Mouse (Mus musculus) forebrain, embryonic 13.5 days (tissue): ENCODE data around the gene Iqce. TPM values are rescaled to one million over a fixed set of nuclear protein-coding genes. Genes with fewer than 3 reads are reported as not detected.

Experiments used
- ATAC-seq: fragments of 200-750 bp; cut with Nextera tagmentation; 2 replicates; pipeline ENCODE4 v1.8.0; 2017
- H3K27ac ChIP-seq: fragments of 300-500 bp; sonication (generic); 2 replicates; pipeline ENCODE4 v1.5.1; 2015; ENCODE audit warnings: inconsistent platforms, mild to moderate bottlenecking, moderate library complexity
- H3K27me3 ChIP-seq: fragments of 300-500 bp; sonication (generic); 2 replicates; pipeline ENCODE4 v1.6.1; 2015; ENCODE audit warnings: mild to moderate bottlenecking, inconsistent platforms
- H3K36me3 ChIP-seq: fragments of 300-500 bp; sonication (generic); 2 replicates; pipeline ENCODE4 v1.6.1; 2015; ENCODE audit warnings: mild to moderate bottlenecking, inconsistent platforms; ENCODE audit not compliant: poor library complexity, severe bottlenecking
- H3K4me1 ChIP-seq: fragments of 300-500 bp; sonication (generic); 2 replicates; pipeline ENCODE4 v1.6.1; 2015; ENCODE audit warnings: inconsistent platforms
- H3K4me2 ChIP-seq: fragments of 300-500 bp; sonication (generic); 2 replicates; pipeline ENCODE4 v1.6.1; 2015; ENCODE audit warnings: inconsistent platforms, mild to moderate bottlenecking, moderate library complexity
- H3K4me3 ChIP-seq: fragments of 300-500 bp; sonication (generic); 2 replicates; pipeline ENCODE4 v1.5.1; 2015; ENCODE audit warnings: mild to moderate bottlenecking, inconsistent platforms
- H3K9ac ChIP-seq: fragments of 300-500 bp; sonication (generic); 2 replicates; pipeline ENCODE4 v1.6.1; 2015; ENCODE audit warnings: mild to moderate bottlenecking, inconsistent platforms
- H3K9me3 ChIP-seq: fragments of 300-500 bp; sonication (generic); replicated peaks from 2 replicates; pipeline ENCODE4 v1.6.1; 2016; ENCODE audit warnings: inconsistent platforms
- WGBS: fragments of 180-500 bp; shearing (Covaris S2); methylation state at CpG from one replicate; pipeline ENCODE4 v1.1.7; 2015; 5-methylcytosine and 5-hydroxymethylcytosine counted together
- polyA plus RNA-seq: library from polyadenylated mRNA; unstranded; fragments of >200 nt; fragmentation: Nextera tagmentation; extraction: Ambion mirVana; gene quantifications from 2 replicates; pipeline ENCODE4 v1.2.1, GENCODE M21; 2015

Gene Iqce
- polyA plus RNA-seq, 1 experiment from 2014 or later = 20.1 TPM

DNA sequence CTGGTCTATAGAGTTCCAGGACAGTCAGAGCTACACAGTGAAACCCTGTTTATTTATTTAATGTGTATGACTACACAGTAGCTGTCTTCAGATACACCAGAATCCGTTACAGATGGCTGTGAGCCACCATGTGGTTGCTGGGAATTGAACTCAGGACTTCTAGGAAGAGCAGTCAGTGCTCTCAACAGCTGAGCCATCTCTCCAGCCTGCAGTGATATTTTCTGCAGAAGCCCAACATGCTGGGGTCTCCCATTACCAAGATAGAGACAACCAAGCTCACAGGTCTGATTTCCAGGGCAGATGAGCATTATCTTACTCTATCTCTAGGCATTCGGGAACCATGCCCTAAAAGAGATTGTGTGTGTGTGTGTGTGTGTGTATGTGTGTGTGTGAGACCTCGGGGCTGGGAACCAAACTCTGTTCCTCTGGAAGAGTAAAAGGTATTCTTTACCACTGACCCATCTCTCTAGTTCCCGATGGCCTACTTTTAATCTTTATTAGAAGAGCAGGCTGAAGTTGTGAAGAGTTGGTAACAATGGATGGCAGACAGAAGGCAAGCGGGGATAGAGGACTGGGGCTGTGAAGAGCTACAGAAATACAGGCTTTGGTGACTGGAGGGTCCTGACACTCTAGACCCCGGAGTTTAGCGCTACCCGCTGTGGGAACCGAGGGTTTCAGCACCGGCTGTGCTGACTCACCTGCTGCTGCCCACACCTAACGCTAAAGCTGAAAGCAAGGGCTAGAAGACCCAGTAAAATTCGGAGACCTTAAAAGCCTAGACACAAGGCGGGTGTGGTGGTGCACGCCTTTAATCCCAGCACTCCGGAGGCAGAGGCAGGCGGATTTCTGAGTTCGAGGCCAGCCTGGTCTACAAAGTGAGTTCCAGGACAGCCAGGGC, 1.6 kb upstream of the Iqce start:
- Histone ChIP-seq H3K36me3 (peaks cover 18% of the 10 kb centered on the region; the same call in 1 of the 2 replicates), H3K27ac (peak overlapping the region; percentile 81), H3K9ac (no peak overlapping the region), H3K4me1 (peaks cover 48% of the 10 kb centered on the region), H3K9me3 (no peaks in the 10 kb centered on the region), H3K27me3 (no peaks in the 10 kb centered on the region), H3K4me2 (peak overlapping the region; percentile 86), H3K4me3 (peak overlapping the region; percentile 67)
- WGBS = 41% methylated on average over 17 of the region's 17 CpGs
- no peak for ATAC-seq

DNA sequence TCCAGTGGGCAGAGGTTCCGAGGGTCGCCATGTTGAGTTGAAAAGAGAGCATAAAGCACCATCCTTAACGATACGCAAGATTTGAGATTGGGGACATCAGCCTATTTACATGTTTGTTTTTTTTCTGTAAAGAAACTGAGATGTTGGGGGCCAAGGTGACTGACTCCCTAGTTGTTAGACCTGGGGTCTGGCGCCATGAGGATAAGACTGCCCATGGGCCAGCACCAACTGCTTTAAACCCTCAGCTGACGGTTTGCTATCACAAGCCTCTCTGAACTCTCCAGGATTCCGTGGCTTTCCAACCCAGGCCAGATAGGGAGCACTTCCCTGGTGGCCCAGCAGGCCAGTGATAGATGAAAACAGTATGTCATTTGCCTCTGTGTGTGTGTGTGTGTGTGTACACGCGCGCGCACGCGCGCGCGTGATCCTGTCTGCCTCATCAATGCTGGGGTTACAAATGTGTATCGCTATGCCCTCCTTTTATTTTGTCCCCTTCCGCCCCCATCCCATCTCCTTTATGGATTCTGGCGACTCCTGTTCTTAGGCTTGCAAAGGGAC, 519 bp upstream of the Iqce start:
- Histone ChIP-seq H3K27ac (peak overlapping the region; percentile 81), H3K27me3 (no peaks in the 10 kb centered on the region), H3K9me3 (no peaks in the 10 kb centered on the region), H3K4me2 (peak overlapping the region; percentile 90), H3K9ac (peak overlapping the region; percentile 83), H3K4me3 (peak overlapping the region; percentile 66), H3K4me1 (peaks cover 51% of the 10 kb centered on the region), H3K36me3 (peaks cover 20% of the 10 kb centered on the region; the same call in 1 of the 2 replicates)
- ATAC-seq = no peak
- 62% methylated on average over 19 of the region's 19 CpGs for WGBS

DNA sequence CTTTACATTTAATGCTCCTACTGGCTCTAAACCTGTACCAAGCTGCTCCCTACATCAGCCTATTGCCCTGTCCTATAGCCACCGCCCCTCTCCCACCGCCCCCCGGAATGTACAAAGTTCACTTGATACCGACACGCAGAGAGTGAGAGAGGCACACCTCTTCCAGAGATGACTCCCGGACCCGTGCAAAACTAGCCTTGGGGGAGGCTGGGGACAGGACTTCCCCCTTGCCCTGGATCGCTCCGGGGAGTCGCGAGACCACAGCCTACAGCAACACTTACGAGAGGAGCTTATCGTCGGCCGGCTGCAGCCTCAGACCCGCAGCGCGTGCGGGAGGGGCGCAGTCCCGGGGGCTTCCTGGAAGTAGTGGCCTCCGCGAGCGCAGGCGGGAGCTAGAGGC, 517 bp downstream of the Iqce start:
- Histone ChIP-seq H3K9me3 (no peaks in the 10 kb centered on the region), H3K27me3 (no peaks in the 10 kb centered on the region), H3K27ac (peak overlapping the region; percentile 81), H3K4me1 (peaks cover 56% of the 10 kb centered on the region), H3K4me2 (peak overlapping the region; percentile 90), H3K4me3 (peak overlapping the region; percentile 66), H3K36me3 (peaks cover 23% of the 10 kb centered on the region), H3K9ac (peak overlapping the region; percentile 83)
- 0% methylated on average over 25 of the region's 25 CpGs for WGBS
- ATAC-seq = no peak

DNA sequence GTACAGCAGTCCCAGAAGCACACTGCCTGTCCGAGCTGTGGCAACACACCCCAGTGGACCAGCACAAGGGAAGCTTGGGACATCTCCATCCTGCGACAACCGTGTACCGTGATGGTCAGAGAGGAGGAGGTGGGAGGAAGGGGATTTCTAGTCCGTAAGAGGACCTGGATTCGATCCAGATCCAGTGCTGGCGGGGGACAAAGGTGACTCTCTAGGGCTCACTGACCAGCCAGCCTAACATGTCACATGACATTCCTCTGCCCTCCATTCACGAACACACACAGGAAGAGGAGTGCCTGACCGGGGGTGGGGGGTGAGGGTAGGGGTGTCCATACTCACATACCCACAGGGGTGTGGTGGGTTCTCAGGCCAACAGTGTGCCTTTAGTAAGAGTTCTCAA, 2.4 kb downstream of the Iqce start:
- no peak overlapping the region for H3K9ac ChIP-seq
- no peak overlapping the region for H3K4me2 ChIP-seq
- peaks cover 43% of the 10 kb centered on the region for H3K4me1 ChIP-seq
- no peak overlapping the region for H3K27ac ChIP-seq
- H3K27me3 ChIP-seq = no peaks in the 10 kb centered on the region
- no peak overlapping the region for H3K4me3 ChIP-seq
- H3K9me3 ChIP-seq = no peaks in the 10 kb centered on the region
- ATAC-seq = no peak
- peaks cover 37% of the 10 kb centered on the region for H3K36me3 ChIP-seq
- WGBS = 84% methylated on average over 9 of the region's 9 CpGs

DNA sequence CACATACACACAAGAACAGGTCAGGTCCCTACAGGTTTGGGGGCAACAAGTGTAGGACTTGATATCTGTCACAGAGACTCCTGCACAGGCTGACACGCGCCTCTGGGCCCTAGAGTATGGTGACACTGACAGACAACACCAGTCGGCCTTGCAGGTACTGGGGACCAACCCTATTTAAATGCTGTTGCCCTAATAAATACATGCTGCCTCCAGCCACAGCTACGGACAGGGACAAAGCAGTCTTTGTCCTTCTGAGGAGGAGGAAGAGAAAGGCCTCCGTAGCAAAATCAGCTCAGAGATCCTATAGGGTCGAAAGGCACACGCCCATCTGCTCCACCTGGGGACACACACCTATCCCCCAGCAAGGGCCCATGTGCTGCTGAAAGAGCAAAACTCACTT, 6.2 kb downstream of the Iqce start:
- Histone ChIP-seq H3K9me3 (no peaks in the 10 kb centered on the region), H3K4me3 (no peak overlapping the region), H3K9ac (no peak overlapping the region), H3K4me2 (no peak overlapping the region), H3K36me3 (peaks cover 69% of the 10 kb centered on the region), H3K27me3 (no peaks in the 10 kb centered on the region), H3K4me1 (peaks cover 18% of the 10 kb centered on the region), H3K27ac (no peak overlapping the region)
- no peak for ATAC-seq
- WGBS = 82% methylated on average over 7 of the region's 7 CpGs

DNA sequence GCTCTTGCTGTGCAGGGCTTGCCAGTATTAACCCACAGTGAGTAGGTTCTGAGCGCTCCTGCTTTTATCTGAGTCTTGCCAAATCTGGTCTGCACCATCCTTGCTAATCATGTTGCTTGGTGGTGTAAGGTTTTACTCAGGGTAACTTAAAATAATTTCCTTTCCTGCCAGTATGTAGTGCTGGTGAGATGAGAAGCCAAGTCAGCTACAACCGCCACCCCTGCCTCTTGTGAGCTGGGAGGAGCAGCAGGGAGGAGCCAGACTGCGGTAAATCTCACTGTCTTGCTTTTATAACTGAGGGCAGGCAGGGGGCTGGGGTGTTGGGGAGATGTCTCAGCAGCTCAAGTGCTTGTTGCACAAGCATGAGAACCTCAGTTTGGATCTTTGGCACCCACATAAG, 13.7 kb downstream of the Iqce start:
- no peak overlapping the region for H3K9ac ChIP-seq
- no peaks in the 10 kb centered on the region for H3K27me3 ChIP-seq
- H3K4me1 ChIP-seq = no peaks in the 10 kb centered on the region
- 79% methylated on average over 3 of the region's 3 CpGs for WGBS
- no peak overlapping the region for H3K4me3 ChIP-seq
- H3K27ac ChIP-seq = no peak overlapping the region; the same call in 1 of the 2 replicates
- no peak for ATAC-seq
- H3K36me3 ChIP-seq = peaks cover 76% of the 10 kb centered on the region
- H3K4me2 ChIP-seq = no peak overlapping the region
- no peaks in the 10 kb centered on the region for H3K9me3 ChIP-seq

DNA sequence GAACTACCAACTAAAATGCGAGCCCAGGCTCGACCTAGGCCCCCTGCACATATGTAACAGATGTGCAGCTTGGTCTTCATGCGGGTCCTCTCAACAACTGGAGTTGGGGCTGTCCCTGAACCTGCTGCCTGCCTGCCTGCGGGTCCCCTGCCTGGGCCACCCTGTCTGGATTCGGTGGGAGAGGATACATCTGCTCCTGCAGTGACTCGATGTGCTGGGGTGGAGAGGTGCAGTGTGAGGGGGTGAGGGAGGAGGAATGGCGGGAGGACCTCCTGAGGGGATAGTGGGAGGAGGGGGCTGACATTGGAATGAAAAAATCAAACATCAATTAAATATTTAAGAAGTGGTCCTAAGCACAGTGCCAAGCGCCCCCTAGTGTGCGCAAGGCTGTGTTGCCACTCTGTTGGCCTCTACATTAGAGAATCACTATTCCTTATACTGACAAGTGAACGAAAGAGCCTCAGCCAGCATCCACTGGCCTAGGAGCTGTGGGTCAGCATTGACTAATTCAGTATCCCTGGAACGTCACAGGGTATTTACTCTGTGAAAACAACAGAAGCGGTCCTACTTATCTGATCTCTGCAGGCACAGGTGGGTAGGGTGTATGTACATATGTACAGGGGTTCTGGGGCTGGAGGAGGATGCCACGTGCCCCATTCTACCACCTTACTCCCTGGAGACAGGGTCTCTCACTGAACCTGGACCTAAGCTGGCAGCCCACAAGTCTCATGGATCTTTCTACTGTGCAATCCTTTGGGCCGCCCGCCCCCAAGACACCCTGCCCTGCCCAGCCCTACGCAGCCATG, 17.6 kb downstream of the Iqce start:
- WGBS = 62% methylated on average over 16 of the region's 16 CpGs
- H3K36me3 ChIP-seq = peaks cover 68% of the 10 kb centered on the region

DNA sequence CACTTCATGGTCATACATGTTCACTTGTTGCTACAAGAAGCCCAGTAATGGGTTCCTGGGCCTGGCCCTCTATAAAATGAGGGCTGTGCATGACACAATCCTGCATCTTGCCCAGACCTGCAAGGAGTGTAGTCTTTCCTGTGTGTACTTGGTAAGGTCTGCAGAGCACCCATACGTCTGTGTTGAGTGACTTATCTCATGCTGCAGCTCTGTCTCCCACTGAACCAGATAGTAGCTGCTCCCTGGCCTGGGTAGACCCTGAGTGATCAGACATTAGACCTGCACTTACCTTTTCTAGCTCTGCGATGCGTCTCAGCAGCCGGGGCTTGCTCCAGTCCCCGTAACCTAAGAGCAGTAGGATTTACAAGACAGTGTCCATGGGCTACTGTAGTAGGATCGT, 20.1 kb downstream of the Iqce start:
- Histone ChIP-seq H3K27me3 (no peaks in the 10 kb centered on the region), H3K36me3 (peaks cover 68% of the 10 kb centered on the region), H3K4me2 (no peak overlapping the region), H3K9ac (no peak overlapping the region), H3K4me3 (no peak overlapping the region), H3K27ac (no peak overlapping the region), H3K4me1 (no peaks in the 10 kb centered on the region), H3K9me3 (no peaks in the 10 kb centered on the region)
- ATAC-seq = no peak
- 98% methylated on average over 6 of the region's 6 CpGs for WGBS

More for the DNA sequence above, 17.6 kb downstream of the Iqce start:
- Histone ChIP-seq H3K4me2 (no peak overlapping the region), H3K27ac (no peak overlapping the region), H3K27me3 (no peaks in the 10 kb centered on the region), H3K9me3 (no peaks in the 10 kb centered on the region), H3K4me3 (no peak overlapping the region), H3K4me1 (no peaks in the 10 kb centered on the region), H3K9ac (no peak overlapping the region)
- peak; percentile 51; the same call in 1 of the 2 replicates for ATAC-seq

DNA sequence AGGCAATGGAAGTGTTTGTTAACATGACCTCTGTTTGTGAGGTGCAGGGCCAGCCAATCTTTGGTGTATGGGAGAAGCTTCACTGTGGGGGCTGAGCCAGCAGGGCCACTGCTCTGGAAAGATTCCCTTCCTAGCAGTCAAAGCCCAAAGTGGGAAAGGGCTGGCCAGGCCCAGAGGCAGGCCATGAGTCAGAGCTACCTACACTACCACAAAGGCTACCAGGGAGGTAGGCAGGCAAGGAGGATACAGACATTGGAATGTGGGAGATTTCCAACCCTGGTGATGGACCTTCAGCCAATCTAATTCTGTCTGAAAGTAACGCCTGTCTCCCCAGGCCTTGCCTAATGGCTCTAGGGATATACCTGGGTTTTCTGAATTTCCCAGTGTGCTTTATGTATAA, 21.2 kb downstream of the Iqce start:
- no peak for ATAC-seq
- no peaks in the 10 kb centered on the region for H3K9me3 ChIP-seq
- no peaks in the 10 kb centered on the region for H3K27me3 ChIP-seq
- no peak overlapping the region for H3K9ac ChIP-seq
- WGBS = 88% methylated on average over 1 of the region's 1 CpGs
- H3K4me1 ChIP-seq = no peaks in the 10 kb centered on the region
- no peak overlapping the region for H3K4me3 ChIP-seq
- H3K4me2 ChIP-seq = no peak overlapping the region
- H3K36me3 ChIP-seq = peaks cover 66% of the 10 kb centered on the region
- H3K27ac ChIP-seq = no peak overlapping the region

DNA sequence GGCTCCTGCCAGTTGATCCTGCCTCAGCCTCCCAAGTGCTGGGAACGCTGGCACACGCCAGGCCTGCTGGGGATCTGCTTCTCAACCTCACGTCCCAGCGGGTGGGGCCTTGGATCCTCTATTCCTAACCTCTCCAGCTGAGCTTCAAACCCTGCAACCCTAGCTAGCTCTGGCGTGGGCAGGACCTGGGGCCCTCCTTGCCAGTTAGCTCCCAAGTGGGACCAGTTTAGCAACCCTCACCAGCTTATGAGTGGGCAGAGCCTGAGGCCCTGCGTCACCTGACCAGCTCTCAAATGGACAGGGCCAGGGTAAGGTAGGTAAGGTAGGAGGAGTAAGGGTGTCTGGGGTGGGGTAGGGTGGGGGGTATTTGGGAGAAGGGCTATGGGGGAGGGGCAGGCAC, 22.1 kb downstream of the Iqce start:
- H3K9me3 ChIP-seq = no peaks in the 10 kb centered on the region
- H3K27me3 ChIP-seq = no peaks in the 10 kb centered on the region
- no peak for ATAC-seq
- H3K9ac ChIP-seq = no peak overlapping the region
- no peak overlapping the region for H3K4me2 ChIP-seq
- H3K36me3 ChIP-seq = peaks cover 67% of the 10 kb centered on the region
- H3K4me1 ChIP-seq = no peaks in the 10 kb centered on the region; the same call in 1 of the 2 replicates
- H3K27ac ChIP-seq = no peak overlapping the region
- WGBS = 88% methylated on average over 6 of the region's 6 CpGs
- H3K4me3 ChIP-seq = no peak overlapping the region

DNA sequence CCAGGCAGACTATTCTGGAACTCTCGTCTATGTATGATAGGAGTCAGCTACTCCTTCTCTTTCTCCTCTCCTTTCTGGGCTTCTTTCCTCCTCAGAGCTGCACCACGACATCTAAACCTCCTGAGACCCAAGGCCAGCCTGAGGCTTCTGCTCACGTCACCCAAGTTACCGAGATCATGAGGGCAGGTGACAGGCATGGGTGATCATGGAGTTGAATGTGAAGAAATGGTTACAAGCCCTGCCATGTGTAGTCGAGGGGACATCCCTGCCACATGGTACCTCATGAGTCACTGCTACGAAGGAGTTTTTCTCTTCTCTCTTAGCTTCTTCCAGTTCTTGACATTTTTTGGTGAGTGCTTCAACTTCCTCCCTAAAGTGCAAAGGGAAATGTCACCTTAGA, 25.0 kb downstream of the Iqce start:
- WGBS = 93% methylated on average over 6 of the region's 6 CpGs
- ATAC-seq = no peak
- no peaks in the 10 kb centered on the region for H3K9me3 ChIP-seq
- H3K36me3 ChIP-seq = peaks cover 77% of the 10 kb centered on the region
- no peak overlapping the region for H3K27ac ChIP-seq
- H3K4me3 ChIP-seq = no peak overlapping the region
- H3K4me2 ChIP-seq = no peak overlapping the region
- H3K4me1 ChIP-seq = no peaks in the 10 kb centered on the region; the same call in 1 of the 2 replicates
- H3K9ac ChIP-seq = no peak overlapping the region
- no peaks in the 10 kb centered on the region for H3K27me3 ChIP-seq

DNA sequence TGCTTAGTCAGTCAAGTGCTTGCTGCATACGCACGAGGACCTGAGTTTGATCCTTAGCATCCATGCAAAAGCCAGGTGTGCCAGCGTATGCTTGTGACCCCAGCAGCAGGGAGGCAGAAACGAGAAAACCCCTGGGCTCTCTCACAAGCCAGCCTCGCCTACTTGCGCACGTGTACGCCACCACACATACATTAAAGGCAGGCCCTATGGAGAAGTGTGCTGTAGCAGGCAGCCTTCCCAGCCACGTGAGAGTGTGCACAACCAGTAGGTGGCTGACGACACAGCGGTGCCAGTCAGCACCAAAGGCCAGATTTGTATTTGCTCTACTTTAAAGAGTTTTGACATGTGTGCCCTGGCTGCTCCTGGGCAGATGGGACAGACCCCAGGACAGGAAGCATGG, 26.5 kb downstream of the Iqce start:
- no peak overlapping the region for H3K4me2 ChIP-seq
- H3K27ac ChIP-seq = no peak overlapping the region
- H3K9me3 ChIP-seq = no peaks in the 10 kb centered on the region
- H3K9ac ChIP-seq = no peak overlapping the region
- no peaks in the 10 kb centered on the region; the same call in 1 of the 2 replicates for H3K4me1 ChIP-seq
- no peaks in the 10 kb centered on the region for H3K27me3 ChIP-seq
- 86% methylated on average over 11 of the region's 11 CpGs for WGBS
- H3K36me3 ChIP-seq = peaks cover 82% of the 10 kb centered on the region
- H3K4me3 ChIP-seq = no peak overlapping the region
- no peak for ATAC-seq
